Mouse (Mus musculus) embryonic fibroblast, embryonic 13.5 days (primary cell): ENCODE measurements at regions not wholly inside any gene's neighbourhood (a gene's known extent, or its start where the extent isn't known, plus 50 kb on each side); places are given as distances from the start of the nearest gene placed in this dataset.

Source experiments
- CTCF ChIP-seq: IDR thresholded peaks from 2 replicates; pipeline ENCODE4 v1.5.1; 2011; ENCODE audit warnings: mild to moderate bottlenecking, control low read depth, low read length, moderate library complexity, borderline replicate concordance; ENCODE audit not compliant: insufficient read depth
- POLR2A ChIP-seq: IDR thresholded peaks from 2 replicates; pipeline ENCODE4 v1.6.1; 2011; ENCODE audit warnings: low read depth, mild to moderate bottlenecking, control low read depth, low read length, moderate library complexity

DNA sequence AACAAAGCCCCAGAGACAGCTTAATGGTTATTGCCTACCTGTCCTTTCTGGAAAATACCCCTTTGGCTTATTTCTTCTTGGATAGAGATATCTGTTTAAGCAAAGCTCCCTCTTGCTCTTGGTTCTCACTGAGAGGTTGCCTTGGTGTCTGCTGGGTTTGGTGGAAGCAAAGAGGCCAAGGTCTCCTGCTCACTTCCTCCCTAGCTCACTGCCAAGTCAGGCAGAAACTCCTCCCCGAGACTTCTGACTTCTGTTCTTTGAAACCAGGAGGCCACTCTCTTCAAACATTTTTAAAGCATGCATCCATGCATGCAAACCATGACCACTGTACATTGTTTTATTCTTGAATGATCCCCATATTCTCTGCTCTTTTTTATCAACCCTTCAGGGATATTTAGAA is 354.6 kb downstream of the Ankrd50 start:
- no peak for TF ChIP-seq POLR2A
- no peak for TF ChIP-seq CTCF
